Comparison of ENCODE assay signal across 12 mouse cellular contexts in genomic region chr9:65574513-65575392, GRCm38 (mm10). TPM values are rescaled to one million over a fixed set of nuclear protein-coding genes. Genes with fewer than 3 reads are reported as not detected.
DNase-seq lines count a peak whose midpoint lies in the region; ATAC-seq lines count a peak whose summit lies in the region.
"Had no signal": no experiment of that assay in that cellular context is flagged by ENCODE, and none has a peak within 500 bp of the region (broad histone marks: within the 10 kb centered on the region; RNA-seq: fewer than 3 reads in every experiment).

No protein-coding gene starts in this region.

- no peaks in the 10 kb centered on the region for H3K27me3 ChIP-seq in erythroblast, embryonic 14.5 days (ENCODE audit: control insufficient read depth)
- no peaks in the 10 kb centered on the region for H3K27me3 ChIP-seq in limb, embryonic 12.5 days
- H3K27me3 ChIP-seq in limb, embryonic 10.5 days (ENCODE audit: low read depth, poor library complexity, severe bottlenecking) = no peaks in the 10 kb centered on the region
- H3K27me3 ChIP-seq in heart, embryonic 16.5 days (ENCODE audit: control insufficient read depth, insufficient read depth, low read length) = no peaks in the 10 kb centered on the region
- H3K27me3 ChIP-seq in splenic B cell, adult 2 months (ENCODE audit: control insufficient read depth, insufficient read depth, low read length, poor library complexity, severe bottlenecking) = no peaks in the 10 kb centered on the region
- no peaks in the 10 kb centered on the region for H3K27me3 ChIP-seq in hindbrain, embryonic 12.5 days
- H3K27me3 ChIP-seq: Patski had no signal

- peaks cover 90% of the 10 kb centered on the region for H3K36me3 ChIP-seq in erythroblast, embryonic 14.5 days (ENCODE audit: control insufficient read depth)
- peaks cover 18% of the 10 kb centered on the region for H3K36me3 ChIP-seq in limb, embryonic 12.5 days
- peaks cover 23% of the 10 kb centered on the region for H3K36me3 ChIP-seq in limb, embryonic 10.5 days
- peaks cover 10% of the 10 kb centered on the region; the same call in 1 of the 2 replicates for H3K36me3 ChIP-seq in heart, embryonic 16.5 days (ENCODE audit: control insufficient read depth, insufficient read depth)
- peaks cover 3% of the 10 kb centered on the region for H3K36me3 ChIP-seq in splenic B cell, adult 2 months (ENCODE audit: control insufficient read depth, insufficient read depth, low read length, poor library complexity, severe bottlenecking)
- peaks cover 12% of the 10 kb centered on the region; the same call in 1 of the 2 replicates for H3K36me3 ChIP-seq in hindbrain, embryonic 12.5 days

- H3K4me1 ChIP-seq in erythroblast, embryonic 14.5 days (ENCODE audit: control insufficient read depth) = peaks cover 77% of the 10 kb centered on the region
- H3K4me1 ChIP-seq in limb, embryonic 12.5 days (replicated peaks) = peaks cover 42% of the 10 kb centered on the region
- H3K4me1 ChIP-seq in limb, embryonic 10.5 days = peaks cover 34% of the 10 kb centered on the region
- peaks cover 49% of the 10 kb centered on the region for H3K4me1 ChIP-seq in heart, embryonic 16.5 days (ENCODE audit: control insufficient read depth, insufficient read depth, low read length)
- peaks cover 38% of the 10 kb centered on the region for H3K4me1 ChIP-seq in hindbrain, embryonic 12.5 days

- 0 out of 2 replicates have a peak overlapping the region, but pooled peaks have one; percentile 28 for H3K9ac ChIP-seq in limb, embryonic 12.5 days (replicated peaks)
- H3K9ac ChIP-seq in heart, embryonic 16.5 days (ENCODE audit: low read length) = peak overlapping the region; percentile 45; the same call in 1 of the 2 replicates
- no peak overlapping the region for H3K9ac ChIP-seq in hindbrain, embryonic 12.5 days
- H3K9ac ChIP-seq: forebrain, postnatal 0 days; hindbrain, embryonic 14.5 days had no signal

- 84% methylated on average over 11 of the region's 11 CpGs for WGBS in limb, embryonic 12.5 days
- 87% methylated on average over 11 of the region's 11 CpGs for WGBS in limb, embryonic 10.5 days
- 68% methylated on average over 11 of the region's 11 CpGs for WGBS in heart, embryonic 16.5 days
- 85% methylated on average over 11 of the region's 11 CpGs for WGBS in hindbrain, embryonic 12.5 days

- H3K4me2 ChIP-seq in limb, embryonic 12.5 days = no peak overlapping the region
- H3K4me2 ChIP-seq in heart, embryonic 16.5 days (ENCODE audit: low read depth, low read length) = peak overlapping the region; percentile 38
- no peak overlapping the region for H3K4me2 ChIP-seq in hindbrain, embryonic 12.5 days (replicated peaks)
- H3K4me2 ChIP-seq: hindbrain, embryonic 14.5 days had no signal

- 0 out of 2 replicates have a peak overlapping the region, but pooled peaks have one; percentile 47 for H3K27ac ChIP-seq in limb, embryonic 12.5 days
- H3K27ac ChIP-seq in limb, embryonic 10.5 days = no peak overlapping the region
- peak overlapping the region; percentile 90 for H3K27ac ChIP-seq in heart, embryonic 16.5 days (ENCODE audit: low read length)
- no peak overlapping the region for H3K27ac ChIP-seq in hindbrain, embryonic 12.5 days

- no peak for DNase-seq in limb, embryonic 10.5 days (ENCODE audit: low spot score)
- peak; percentile 59 for DNase-seq in splenic B cell, adult 2 months (ENCODE audit: low read depth, low spot score)
- DNase-seq in cerebellum, adult 11 months = no peak

- no peaks in the 10 kb centered on the region for H3K9me3 ChIP-seq in erythroblast, embryonic 14.5 days (ENCODE audit: control insufficient read depth, low read length)
- H3K9me3 ChIP-seq in limb, embryonic 12.5 days = no peaks in the 10 kb centered on the region
- no peaks in the 10 kb centered on the region for H3K9me3 ChIP-seq in limb, embryonic 10.5 days (replicated peaks)
- H3K9me3 ChIP-seq in heart, embryonic 16.5 days (replicated peaks; ENCODE audit: control insufficient read depth, low read length) = no peaks in the 10 kb centered on the region
- H3K9me3 ChIP-seq in hindbrain, embryonic 12.5 days (replicated peaks) = no peaks in the 10 kb centered on the region

- H3K4me3 ChIP-seq in erythroblast, embryonic 14.5 days (replicated peaks) = peak overlapping the region; percentile 70
- no peak overlapping the region for H3K4me3 ChIP-seq in limb, embryonic 12.5 days (replicated peaks)
- H3K4me3 ChIP-seq in limb, embryonic 10.5 days = no peak overlapping the region
- H3K4me3 ChIP-seq in heart, embryonic 16.5 days (ENCODE audit: low read length) = no peak overlapping the region
- no peak overlapping the region for H3K4me3 ChIP-seq in hindbrain, embryonic 12.5 days

- no peak for ATAC-seq in erythroblast, adult 5-6 weeks (replicated peaks; ENCODE audit: low FRiP score, poor library complexity, severe bottlenecking)
- no peak for ATAC-seq in limb, embryonic 12.5 days (ENCODE audit: insufficient number of reproducible peaks, insufficient read depth, low FRiP score, low TSS enrichment, low read depth)
- no peak for ATAC-seq in heart, embryonic 16.5 days (replicated peaks; ENCODE audit: extremely low read depth, insufficient read depth, low FRiP score)
- ATAC-seq in hindbrain, embryonic 12.5 days (ENCODE audit: low FRiP score) = no peak
- ATAC-seq: forebrain, postnatal 0 days; Patski had no signal

RNA-seq across cellular contexts. Expression of gene Plekho2, which starts 5.1 kb away (rescaled TPM):
- polyA plus RNA-seq in erythroblast, embryonic 14.5 days (2012) = 11.7 and 13.8 TPM in 2 replicates
- total RNA-seq in erythroblast, adult 5-6 weeks (2015; ENCODE audit: low replicate concordance) = 22.3 and 23.4 TPM in 2 replicates
- total RNA-seq in erythroblast, adult 5-6 weeks (2017; ENCODE audit: low replicate concordance) = 25.3 and 39.0 TPM in 2 replicates
- 12.2 and 15.0 TPM in 2 replicates for polyA plus RNA-seq in limb, embryonic 12.5 days (2016; fragmentation: Nextera tagmentation; extraction: Ambion mirVana)
- 10.0 and 13.0 TPM in 2 replicates for polyA plus RNA-seq in limb, embryonic 10.5 days (2016; fragmentation: Nextera tagmentation; extraction: Ambion mirVana)
- polyA plus RNA-seq in heart, embryonic 16.5 days (2015; fragmentation: Nextera tagmentation; extraction: Ambion mirVana) = 11.0 and 12.0 TPM in 2 replicates
- 12.4 and 14.1 TPM in 2 replicates for polyA plus RNA-seq in hindbrain, embryonic 12.5 days (2016; fragmentation: Nextera tagmentation; extraction: Ambion mirVana)

RNA-seq across cellular contexts. Expression of gene Pif1, which starts 12.2 kb away (rescaled TPM):
- 4.9 and 5.2 TPM in 2 replicates for polyA plus RNA-seq in erythroblast, embryonic 14.5 days (2012)
- total RNA-seq in erythroblast, adult 5-6 weeks (2015; ENCODE audit: low replicate concordance) = 2.9 and 6.9 TPM in 2 replicates
- 6.5 and 19.7 TPM in 2 replicates for total RNA-seq in erythroblast, adult 5-6 weeks (2017; ENCODE audit: low replicate concordance)
- 21.7 and 22.8 TPM in 2 replicates for polyA plus RNA-seq in limb, embryonic 12.5 days (2016; fragmentation: Nextera tagmentation; extraction: Ambion mirVana)
- polyA plus RNA-seq in limb, embryonic 10.5 days (2016; fragmentation: Nextera tagmentation; extraction: Ambion mirVana) = 24.5 and 26.7 TPM in 2 replicates
- 11.9 and 13.9 TPM in 2 replicates for polyA plus RNA-seq in heart, embryonic 16.5 days (2015; fragmentation: Nextera tagmentation; extraction: Ambion mirVana)
- 13.9 and 16.5 TPM in 2 replicates for polyA plus RNA-seq in hindbrain, embryonic 12.5 days (2016; fragmentation: Nextera tagmentation; extraction: Ambion mirVana)

RNA-seq across cellular contexts. Expression of gene Rbpms2, which starts 54.7 kb away (rescaled TPM):
- 0.09 and 0.12 TPM in 2 replicates for polyA plus RNA-seq in erythroblast, embryonic 14.5 days (2012)
- 0.84 TPM in 1 of 2 replicates, not detected in the other for total RNA-seq in erythroblast, adult 5-6 weeks (2015; ENCODE audit: low replicate concordance)
- total RNA-seq in erythroblast, adult 5-6 weeks (2017; ENCODE audit: low replicate concordance) = 0.17 TPM in 1 of 2 replicates, not detected in the other
- 16.4 and 18.3 TPM in 2 replicates for polyA plus RNA-seq in limb, embryonic 12.5 days (2016; fragmentation: Nextera tagmentation; extraction: Ambion mirVana)
- polyA plus RNA-seq in limb, embryonic 10.5 days (2016; fragmentation: Nextera tagmentation; extraction: Ambion mirVana) = 33.5 and 40.4 TPM in 2 replicates
- 105 and 108 TPM in 2 replicates for polyA plus RNA-seq in heart, embryonic 16.5 days (2015; fragmentation: Nextera tagmentation; extraction: Ambion mirVana)
- 13.7 and 15.0 TPM in 2 replicates for polyA plus RNA-seq in hindbrain, embryonic 12.5 days (2016; fragmentation: Nextera tagmentation; extraction: Ambion mirVana)

RNA-seq across cellular contexts. Expression of gene Ankdd1a, which starts 54.8 kb away (rescaled TPM):
- polyA plus RNA-seq in erythroblast, embryonic 14.5 days (2012) = not detected in 2 replicates
- not detected in 2 replicates for total RNA-seq in erythroblast, adult 5-6 weeks (2015; ENCODE audit: low replicate concordance)
- total RNA-seq in erythroblast, adult 5-6 weeks (2017; ENCODE audit: low replicate concordance) = not detected in 2 replicates
- polyA plus RNA-seq in limb, embryonic 12.5 days (2016; fragmentation: Nextera tagmentation; extraction: Ambion mirVana) = not detected in 2 replicates
- not detected in 2 replicates for polyA plus RNA-seq in limb, embryonic 10.5 days (2016; fragmentation: Nextera tagmentation; extraction: Ambion mirVana)
- polyA plus RNA-seq in heart, embryonic 16.5 days (2015; fragmentation: Nextera tagmentation; extraction: Ambion mirVana) = not detected in 2 replicates
- polyA plus RNA-seq in hindbrain, embryonic 12.5 days (2016; fragmentation: Nextera tagmentation; extraction: Ambion mirVana) = 0.22 TPM in 1 of 2 replicates, not detected in the other
- polyA plus RNA-seq: limb, embryonic 11.5 days; Patski had no signal

Comparison
In these comparisons a context has a peak if more than half of its experiments do, and no peak if none do; other contexts are left out.
1. H3K27ac ChIP-seq: peak in limb, embryonic 12.5 days (single experiment) and heart, embryonic 16.5 days (single experiment); none in limb, embryonic 10.5 days (single experiment) and hindbrain, embryonic 12.5 days (single experiment).
2. RNA of gene Rbpms2, which starts 54.7 kb away (polyA plus RNA-seq): 105 to 108 TPM in heart, embryonic 16.5 days, 33.5 to 40.4 TPM in limb, embryonic 10.5 days, 16.4 to 18.3 TPM in limb, embryonic 12.5 days and 13.7 to 15.0 TPM in hindbrain, embryonic 12.5 days; 0.09 to 0.12 TPM in erythroblast, embryonic 14.5 days; every median in the first group is over 10 times any median in the second.